Mouse (Mus musculus) liver, embryonic 11.5 days (tissue): ENCODE results near the gene Gabbr2. TPM values are rescaled to one million over a fixed set of nuclear protein-coding genes. Genes with fewer than 3 reads are reported as not detected.

Experiments
- ATAC-seq: fragments of 200-750 bp; cut with Nextera tagmentation; replicated peaks from 2 replicates; pipeline ENCODE4 v1.8.0; 2017; ENCODE audit warnings: moderate number of reproducible peaks, mild to moderate bottlenecking, moderate TSS enrichment, moderate library complexity; ENCODE audit not compliant: low FRiP score
- DNase-seq: peaks from one replicate; pipeline ENCODE4 v3.0.0-alpha.2; 2017; ENCODE audit warnings: low spot score
- H3K27ac ChIP-seq: fragments of 300-500 bp; sonication (generic); 2 replicates; pipeline ENCODE4 v1.5.1; 2014; ENCODE audit warnings: mild to moderate bottlenecking, low read depth, low read length, control low read depth
- H3K27me3 ChIP-seq: fragments of 300-500 bp; sonication (generic); replicated peaks from 2 replicates; pipeline ENCODE4 v1.6.1; 2014; ENCODE audit warnings: low read length, mixed read lengths; ENCODE audit not compliant: control insufficient read depth, insufficient read depth
- H3K36me3 ChIP-seq: fragments of 300-500 bp; sonication (generic); 2 replicates; pipeline ENCODE4 v1.6.1; 2014; ENCODE audit warnings: mild to moderate bottlenecking, low read length, moderate library complexity, mixed read lengths; ENCODE audit not compliant: control insufficient read depth, insufficient read depth
- H3K4me1 ChIP-seq: fragments of 300-500 bp; sonication (generic); replicated peaks from 2 replicates; pipeline ENCODE4 v1.6.1; 2014; ENCODE audit warnings: low read length, mixed read lengths; ENCODE audit not compliant: control insufficient read depth, insufficient read depth
- H3K4me2 ChIP-seq: fragments of 300-500 bp; sonication (generic); 2 replicates; pipeline ENCODE4 v1.6.1; 2014; ENCODE audit warnings: mild to moderate bottlenecking, control low read depth, moderate library complexity
- H3K4me3 ChIP-seq: fragments of 300-500 bp; sonication (generic); 2 replicates; pipeline ENCODE4 v1.5.1; 2014; ENCODE audit warnings: low read depth, low read length, control low read depth
- H3K9ac ChIP-seq: fragments of 300-500 bp; sonication (generic); 2 replicates; pipeline ENCODE4 v1.6.1; 2014; ENCODE audit warnings: low read depth, low read length, control low read depth
- H3K9me3 ChIP-seq: fragments of 300-500 bp; sonication (generic); 2 replicates; pipeline ENCODE4 v1.6.1; 2016; ENCODE audit warnings: low read length, inconsistent platforms, mixed read lengths; ENCODE audit not compliant: control insufficient read depth
- WGBS: fragments of 180-500 bp; shearing (Covaris S2); extraction: QIAGEN DNeasy Blood & Tissue Kit; methylation state at CpG from one replicate; pipeline ENCODE4 v1.1.7; 2014; 5-methylcytosine and 5-hydroxymethylcytosine counted together
- polyA plus RNA-seq: library from polyadenylated mRNA; unstranded; fragments of >200 nt; fragmentation: Nextera tagmentation; extraction: Ambion mirVana; gene quantifications from 2 replicates; pipeline ENCODE4 v1.2.1, GENCODE M21; 2014

The Gabbr2 gene
- polyA plus RNA-seq, 1 experiment from 2014 or later: 0.19 TPM

DNA sequence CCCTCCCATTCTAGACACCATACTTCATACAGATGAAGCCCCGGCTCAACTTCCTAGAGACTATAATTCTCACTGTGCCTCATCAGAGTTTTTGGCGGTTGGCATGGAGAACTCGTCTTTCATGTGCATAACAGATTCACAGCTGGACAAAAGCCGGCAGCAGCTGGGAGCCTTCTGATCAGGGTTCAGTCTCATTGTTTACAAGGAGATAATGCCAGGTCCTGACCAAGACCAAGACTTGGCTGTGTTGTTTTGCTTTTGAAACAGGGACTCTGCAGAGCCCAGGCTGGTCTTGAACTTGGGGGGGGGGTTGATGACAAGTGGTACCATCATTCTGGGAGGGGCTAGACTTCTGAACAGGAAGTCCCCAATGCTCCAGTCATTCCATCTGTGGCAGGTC, 191.8 kb downstream of the Gabbr2 start:
- H3K9me3 ChIP-seq: no peaks in the 10 kb centered on the region
- no peaks in the 10 kb centered on the region for H3K4me1 ChIP-seq
- no peaks in the 10 kb centered on the region; the same call in 1 of the 2 replicates for H3K27me3 ChIP-seq
- no peak overlapping the region for H3K27ac ChIP-seq
- no peaks in the 10 kb centered on the region for H3K36me3 ChIP-seq
- H3K4me2 ChIP-seq: no peak overlapping the region
- no peak overlapping the region for H3K9ac ChIP-seq
- 58% methylated on average over 4 of the region's 4 CpGs for WGBS
- DNase-seq: no peak
- no peak for ATAC-seq
- no peak overlapping the region for H3K4me3 ChIP-seq

GRCm38 (mm10) chr4:46795707-46796106, 196.0 kb downstream of the Gabbr2 start:
- Histone ChIP-seq H3K36me3 (no peaks in the 10 kb centered on the region), H3K4me3 (no peak overlapping the region), H3K9ac (no peak overlapping the region), H3K4me2 (no peak overlapping the region), H3K27ac (no peak overlapping the region), H3K9me3 (no peaks in the 10 kb centered on the region), H3K27me3 (no peaks in the 10 kb centered on the region; the same call in 1 of the 2 replicates), H3K4me1 (0 out of 2 replicates have a peak, but pooled peaks cover 3% of the 10 kb centered on the region)
- 60% methylated on average over 7 of the region's 7 CpGs for WGBS
- DNase-seq: no peak
- ATAC-seq: no peak

GRCm38 (mm10) chr4:46794583-46794982, 197.1 kb downstream of the Gabbr2 start:
- ATAC-seq: no peak
- Histone ChIP-seq H3K27ac (no peak overlapping the region), H3K4me3 (no peak overlapping the region), H3K9ac (no peak overlapping the region), H3K4me1 (0 out of 2 replicates have a peak, but pooled peaks cover 3% of the 10 kb centered on the region), H3K4me2 (no peak overlapping the region), H3K36me3 (no peaks in the 10 kb centered on the region), H3K9me3 (no peaks in the 10 kb centered on the region), H3K27me3 (no peaks in the 10 kb centered on the region; the same call in 1 of the 2 replicates)
- DNase-seq: no peak
- 74% methylated on average over 7 of the region's 7 CpGs for WGBS

GRCm38 (mm10) chr4:46792280-46793026, 199.2 kb downstream of the Gabbr2 start:
- H3K9ac ChIP-seq: no peak overlapping the region
- H3K27ac ChIP-seq: no peak overlapping the region
- no peak for DNase-seq
- WGBS: 83% methylated on average over 9 of the region's 9 CpGs
- no peak overlapping the region for H3K4me3 ChIP-seq
- no peaks in the 10 kb centered on the region for H3K9me3 ChIP-seq
- no peak for ATAC-seq
- H3K27me3 ChIP-seq: no peaks in the 10 kb centered on the region
- H3K4me2 ChIP-seq: no peak overlapping the region
- H3K4me1 ChIP-seq: 0 out of 2 replicates have a peak, but pooled peaks cover 3% of the 10 kb centered on the region
- H3K36me3 ChIP-seq: no peaks in the 10 kb centered on the region

DNA sequence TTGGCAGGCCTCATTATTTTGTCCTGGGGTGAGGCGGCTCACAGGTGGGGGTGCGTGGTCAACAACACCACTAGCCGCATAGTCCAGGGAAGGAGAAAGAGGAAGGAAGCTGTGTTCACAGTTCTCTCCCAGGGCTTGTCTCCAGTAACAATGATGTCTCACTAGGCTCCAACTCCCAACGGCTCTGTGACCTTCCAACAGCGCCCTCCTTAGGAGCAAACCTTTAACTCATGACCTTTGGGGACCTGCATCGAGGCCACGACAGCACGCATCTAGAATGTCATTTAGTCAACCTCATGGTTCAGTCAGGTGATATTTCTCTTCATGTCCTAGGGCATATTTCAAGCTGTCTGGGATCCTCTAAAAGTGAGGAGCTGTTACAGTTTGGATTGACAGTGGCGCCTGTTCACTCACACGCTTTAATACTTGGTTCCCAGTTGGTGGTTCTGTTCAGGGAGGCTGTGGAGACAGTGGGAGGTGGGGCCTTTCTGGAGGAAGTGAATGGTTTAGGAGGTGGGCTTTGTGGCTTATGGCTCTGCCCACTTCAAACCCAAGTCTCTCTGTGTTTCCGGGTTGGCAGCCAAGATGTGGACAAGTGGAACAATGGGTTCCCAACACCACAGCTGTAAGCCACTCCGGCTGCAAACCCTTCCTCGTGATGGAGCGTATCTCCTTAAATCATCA, 200.3 kb downstream of the Gabbr2 start:
- ATAC-seq: no peak
- 55% methylated on average over 14 of the region's 14 CpGs for whole genome bisulfite sequencing
- Histone ChIP-seq H3K4me3 (no peak overlapping the region), H3K27me3 (no peaks in the 10 kb centered on the region), H3K9me3 (no peaks in the 10 kb centered on the region), H3K36me3 (no peaks in the 10 kb centered on the region), H3K9ac (no peak overlapping the region), H3K27ac (no peak overlapping the region), H3K4me1 (0 out of 2 replicates have a peak, but pooled peaks cover 3% of the 10 kb centered on the region), H3K4me2 (no peak overlapping the region)
- DNase-seq: no peak

- ATAC-seq (no peak), DNase-seq (no peak)
- Histone ChIP-seq H3K9me3 (no peaks in the 10 kb centered on the region), H3K4me1 (0 out of 2 replicates have a peak, but pooled peaks cover 3% of the 10 kb centered on the region), H3K4me3 (no peak overlapping the region), H3K27me3 (no peaks in the 10 kb centered on the region), H3K4me2 (no peak overlapping the region), H3K27ac (no peak overlapping the region), H3K36me3 (no peaks in the 10 kb centered on the region), H3K9ac (no peak overlapping the region)
- WGBS: 62% methylated on average over 9 of the region's 9 CpGs
Measured at GRCm38 (mm10) chr4:46790609-46791267, 200.9 kb downstream of the Gabbr2 start.

DNA sequence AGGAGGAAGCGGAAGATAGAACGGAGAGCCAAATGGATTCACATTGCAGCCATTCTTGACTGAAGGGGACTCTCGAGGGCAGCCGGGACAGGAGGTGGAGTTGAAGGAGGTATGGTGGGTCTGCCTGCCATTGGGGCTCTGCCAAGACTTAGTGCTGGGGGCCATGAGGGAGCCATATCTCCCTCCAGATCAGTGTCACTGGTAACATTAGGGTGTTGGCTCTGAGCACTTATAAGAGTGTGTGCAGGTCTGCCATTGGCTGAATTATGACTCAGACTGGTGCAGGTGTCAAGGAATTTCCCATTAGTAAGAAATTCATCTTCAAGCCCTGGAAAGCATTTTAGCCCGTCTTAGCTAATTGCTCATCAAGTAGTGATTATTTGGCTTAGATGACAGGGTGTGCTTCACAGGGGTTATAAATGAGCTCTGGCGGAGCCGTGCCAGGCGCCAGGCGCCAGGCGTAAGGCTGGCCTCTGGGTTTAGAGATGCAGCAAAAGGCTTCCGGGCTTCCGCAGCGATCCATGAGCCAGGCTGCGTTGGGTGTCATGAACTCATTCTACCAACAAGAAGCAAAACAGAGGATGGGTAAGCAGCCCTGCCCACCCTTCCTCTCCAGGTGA, 207.1 kb downstream of the Gabbr2 start:
- Histone ChIP-seq H3K9me3 (no peaks in the 10 kb centered on the region), H3K27me3 (no peaks in the 10 kb centered on the region), H3K9ac (no peak overlapping the region), H3K4me2 (no peak overlapping the region), H3K36me3 (no peaks in the 10 kb centered on the region), H3K4me1 (no peaks in the 10 kb centered on the region), H3K4me3 (no peak overlapping the region), H3K27ac (no peak overlapping the region)
- WGBS: 86% methylated on average over 14 of the region's 14 CpGs
- DNase-seq (no peak), ATAC-seq (no peak)

DNA sequence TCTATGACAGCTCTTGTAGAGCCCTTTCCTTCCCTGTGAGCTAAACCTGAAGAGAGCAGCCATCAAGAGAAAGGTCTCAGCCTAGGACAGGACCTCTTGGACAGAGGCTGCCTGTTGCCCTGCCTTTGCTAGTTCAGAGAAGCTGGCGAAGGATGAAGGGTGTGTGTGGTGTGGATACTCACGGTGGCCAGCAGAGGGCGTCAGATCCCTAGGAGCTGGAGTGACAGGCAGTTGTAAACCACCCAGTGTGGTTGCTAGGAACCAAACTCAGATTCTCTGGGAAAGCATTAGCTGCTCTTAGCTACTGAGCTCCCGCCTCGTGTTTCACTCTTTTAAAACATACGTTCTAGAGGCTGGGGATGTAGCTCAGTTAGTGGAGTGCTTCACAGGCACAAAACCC, 210.6 kb downstream of the Gabbr2 start:
- no peak overlapping the region for H3K9ac ChIP-seq
- no peaks in the 10 kb centered on the region for H3K4me1 ChIP-seq
- no peaks in the 10 kb centered on the region for H3K9me3 ChIP-seq
- no peak overlapping the region for H3K4me3 ChIP-seq
- no peak for DNase-seq
- ATAC-seq: no peak
- no peak overlapping the region for H3K27ac ChIP-seq
- no peaks in the 10 kb centered on the region for H3K36me3 ChIP-seq
- WGBS: 61% methylated on average over 6 of the region's 6 CpGs
- no peaks in the 10 kb centered on the region for H3K27me3 ChIP-seq
- no peak overlapping the region for H3K4me2 ChIP-seq
